Mouse (Mus musculus) naive thymus-derived CD4-positive, alpha-beta T cell, adult 2 months (primary cell): ENCODE results near the gene Gm38394.
A peak's percentile ranks its signal among the peaks of the same experiment; 100 is the strongest.

Experiments
- DNase-seq: peaks from one replicate; pipeline ENCODE4 v3.0.0-alpha.2; 2011; ENCODE audit warnings: low read depth

The Gm38394 gene

GRCm38 (mm10) chr1:133585995-133586537, 75.1 kb downstream of the Gm38394 start:
- no peak for DNase-seq

- DNase-seq, result peak; percentile 52
Measured at GRCm38 (mm10) chr1:133571293-133571692, 89.8 kb downstream of the Gm38394 start.
